Comparison of ENCODE assay signal across 8 mouse cellular contexts in the genomic region with DNA sequence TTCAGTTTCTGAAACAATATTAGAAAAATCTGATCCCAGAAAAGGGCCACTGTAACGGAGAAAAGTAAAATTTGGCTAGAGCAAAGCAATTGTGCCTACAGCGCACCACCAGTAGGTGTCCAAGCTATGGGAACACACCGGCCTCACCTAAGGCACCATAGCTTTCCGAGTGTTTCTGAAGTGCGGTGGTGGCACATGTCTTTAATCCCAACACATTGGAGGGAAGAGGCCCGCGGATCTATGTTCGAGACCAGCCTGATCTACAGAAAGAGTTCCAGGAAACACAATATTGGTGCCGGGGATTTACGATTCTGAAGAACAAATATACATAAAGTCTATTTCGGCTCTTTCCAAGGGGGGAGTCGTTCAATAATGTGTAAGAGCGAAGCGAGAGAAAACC. TPM values are rescaled to one million over a fixed set of nuclear protein-coding genes. Genes with fewer than 3 reads are reported as not detected.
DNase-seq lines count a peak whose midpoint lies in the region; ATAC-seq and TF ChIP-seq lines count a peak whose summit lies in the region.

No protein-coding gene starts in this region.

- H3K4me2 ChIP-seq in limb, embryonic 11.5 days (ENCODE audit: low read depth, severe bottlenecking): peak overlapping the region; percentile 58
- peak overlapping the region; percentile 57 for H3K4me2 ChIP-seq in midbrain, embryonic 11.5 days

- peak; percentile 17 for DNase-seq in left cerebral cortex, adult 11 months (ENCODE audit: low spot score)
- no peak for DNase-seq in left cerebral cortex, adult 8-10 months (ENCODE audit: low spot score in 2 of 2)
- DNase-seq in cerebellum, adult 8-10 months: peak; percentile 47
- peak; percentile 74 for DNase-seq in forelimb bud, embryonic 11.5 days (ENCODE audit: low read depth, low spot score)
- DNase-seq in hindlimb bud, embryonic 11.5 days (ENCODE audit: extremely low spot score, low read depth, low spot score): peak; percentile 35
- DNase-seq in limb, embryonic 11.5 days (ENCODE audit: low spot score): peak; percentile 74
- peak; percentile 93 for DNase-seq in midbrain, embryonic 11.5 days (ENCODE audit: low spot score, missing footprints)
- DNase-seq in spleen, adult 2 months (ENCODE audit: low read depth in 1 of 2, low spot score in 2 of 2): peak; percentile 48 to 62

- peak overlapping the region; percentile 56 for H3K9ac ChIP-seq in limb, embryonic 11.5 days (ENCODE audit: low read length)
- H3K9ac ChIP-seq in midbrain, embryonic 11.5 days (ENCODE audit: low read length): peak overlapping the region; percentile 86

- peak; percentile 53; the same call in 1 of the 2 replicates for ATAC-seq in limb, embryonic 11.5 days (ENCODE audit: insufficient number of reproducible peaks, low FRiP score, low TSS enrichment, low read depth)
- peak; percentile 47; the same call in 1 of the 2 replicates for ATAC-seq in midbrain, embryonic 11.5 days (ENCODE audit: low FRiP score)

- peak overlapping the region; percentile 53 for H3K27ac ChIP-seq in limb, embryonic 11.5 days (replicated peaks; ENCODE audit: low read depth, low read length)
- peak overlapping the region; percentile 67; the same call in 1 of the 2 replicates for H3K27ac ChIP-seq in midbrain, embryonic 11.5 days (ENCODE audit: low read depth, low read length)
- H3K27ac ChIP-seq in spleen, adult 2 months (ENCODE audit: insufficient read depth, low read length): peak overlapping the region; percentile 100

- WGBS in limb, embryonic 11.5 days: 2% methylated on average over 14 of the region's 14 CpGs
- 3% methylated on average over 14 of the region's 14 CpGs for WGBS in midbrain, embryonic 11.5 days
- WGBS in spleen, adult 2 months: 2% methylated on average over 14 of the region's 14 CpGs

- 0 out of 2 replicates have a peak, but pooled peaks cover 3% of the 10 kb centered on the region for H3K4me1 ChIP-seq in limb, embryonic 11.5 days (ENCODE audit: control insufficient read depth, insufficient read depth, low read length)
- H3K4me1 ChIP-seq in midbrain, embryonic 11.5 days (ENCODE audit: control insufficient read depth, insufficient read depth, low read length): peaks cover 3% of the 10 kb centered on the region; the same call in 1 of the 2 replicates
- no peaks in the 10 kb centered on the region for H3K4me1 ChIP-seq in spleen, adult 2 months (ENCODE audit: control insufficient read depth, insufficient read depth, insufficient read length)

- peak; percentile 34; the same call in 1 of the 2 replicates for TF ChIP-seq CTCF in spleen, adult 2 months (IDR thresholded peaks at IDR 0.05; ENCODE audit: extremely low read depth, insufficient read depth, insufficient read length, insufficient replicate concordance)

- TF ChIP-seq POLR2A in spleen, adult 2 months (IDR thresholded peaks at IDR 0.05; ENCODE audit: low read depth, low read length): no peak

- H3K27me3 ChIP-seq in limb, embryonic 11.5 days (ENCODE audit: control insufficient read depth, insufficient read depth, low read length): no peaks in the 10 kb centered on the region
- H3K27me3 ChIP-seq in midbrain, embryonic 11.5 days (ENCODE audit: control insufficient read depth, insufficient read depth, low read length): no peaks in the 10 kb centered on the region
- no peaks in the 10 kb centered on the region for H3K27me3 ChIP-seq in spleen, adult 2 months (ENCODE audit: control insufficient read depth, insufficient read depth, low read length)

- H3K36me3 ChIP-seq in limb, embryonic 11.5 days (ENCODE audit: control insufficient read depth, insufficient read depth, low read length): peaks cover 3% of the 10 kb centered on the region; the same call in 1 of the 2 replicates
- peaks cover 7% of the 10 kb centered on the region for H3K36me3 ChIP-seq in midbrain, embryonic 11.5 days (ENCODE audit: control insufficient read depth, insufficient read depth, low read length)
- peaks cover 2% of the 10 kb centered on the region for H3K36me3 ChIP-seq in spleen, adult 2 months (ENCODE audit: control insufficient read depth, insufficient read depth, low read length)

- no peaks in the 10 kb centered on the region for H3K9me3 ChIP-seq in limb, embryonic 11.5 days (ENCODE audit: control insufficient read depth, low read length)
- no peaks in the 10 kb centered on the region for H3K9me3 ChIP-seq in midbrain, embryonic 11.5 days (ENCODE audit: control insufficient read depth, low read length)

- H3K4me3 ChIP-seq in limb, embryonic 11.5 days (ENCODE audit: low read depth, low read length): peak overlapping the region; percentile 53
- peak overlapping the region; percentile 84 for H3K4me3 ChIP-seq in midbrain, embryonic 11.5 days (ENCODE audit: low read depth, low read length)
- peak overlapping the region; percentile 99 for H3K4me3 ChIP-seq in spleen, adult 2 months (ENCODE audit: extremely low read depth, insufficient read depth, insufficient read length)

RNA-seq across cellular contexts. Expression of gene C87436, which starts 0.5 kb away (rescaled TPM):
- total RNA-seq in left cerebral cortex, adult 8-10 months (2022): 10 to 100 TPM; 19.3 to 25.6 (median 22.3) TPM
- polyA plus RNA-seq in limb, embryonic 11.5 days (2014; fragmentation: Nextera tagmentation; extraction: Ambion mirVana): 23.7 and 24.8 TPM in 2 replicates
- polyA plus RNA-seq in midbrain, embryonic 11.5 days (2014; fragmentation: Nextera tagmentation; extraction: Ambion mirVana): 23.6 and 26.4 TPM in 2 replicates
- polyA plus RNA-seq in spleen, adult 2 months (2012; rRNA removed): 9.5 and 9.7 TPM in 2 replicates

RNA-seq across cellular contexts. Expression of gene Gm44790, which starts 11.3 kb away (rescaled TPM):
- total RNA-seq in left cerebral cortex, adult 8-10 months (2022): 1 to 10 TPM in 1 of 4 experiments, under 1 TPM in 1, not detected in 2; 0.84 to 3.2 TPM
- polyA plus RNA-seq in limb, embryonic 11.5 days (2014; fragmentation: Nextera tagmentation; extraction: Ambion mirVana): 0.95 TPM in 1 of 2 replicates, not detected in the other
- not detected in 2 replicates for polyA plus RNA-seq in midbrain, embryonic 11.5 days (2014; fragmentation: Nextera tagmentation; extraction: Ambion mirVana)
- 8.5 and 10.4 TPM in 2 replicates for polyA plus RNA-seq in spleen, adult 2 months (2012; rRNA removed)

RNA-seq across cellular contexts. Expression of gene Tia1, which starts 33.7 kb away (rescaled TPM):
- total RNA-seq in left cerebral cortex, adult 8-10 months (2022): 100 to 1,000 TPM in 2 of 4 experiments, 10 to 100 TPM in 2; 91.0 to 107 (median 99.9) TPM
- polyA plus RNA-seq in limb, embryonic 11.5 days (2014; fragmentation: Nextera tagmentation; extraction: Ambion mirVana): 246 and 268 TPM in 2 replicates
- 241 and 255 TPM in 2 replicates for polyA plus RNA-seq in midbrain, embryonic 11.5 days (2014; fragmentation: Nextera tagmentation; extraction: Ambion mirVana)
- polyA plus RNA-seq in spleen, adult 2 months (2012; rRNA removed): 15.4 and 15.9 TPM in 2 replicates

RNA-seq across cellular contexts. Expression of gene Pcyox1, which starts 40.8 kb away (rescaled TPM):
- 100 to 1,000 TPM; 115 to 118 (median 116) TPM for total RNA-seq in left cerebral cortex, adult 8-10 months (2022)
- 61.0 and 61.1 TPM in 2 replicates for polyA plus RNA-seq in limb, embryonic 11.5 days (2014; fragmentation: Nextera tagmentation; extraction: Ambion mirVana)
- polyA plus RNA-seq in midbrain, embryonic 11.5 days (2014; fragmentation: Nextera tagmentation; extraction: Ambion mirVana): 107 and 119 TPM in 2 replicates
- polyA plus RNA-seq in spleen, adult 2 months (2012; rRNA removed): 10.3 and 10.5 TPM in 2 replicates

Comparison
In these comparisons a context has a peak if more than half of its experiments do, and no peak if none do; other contexts are left out.
1. DNase-seq: peak in left cerebral cortex, adult 11 months (single experiment), cerebellum, adult 8-10 months (single experiment), forelimb bud, embryonic 11.5 days (single experiment), hindlimb bud, embryonic 11.5 days (single experiment), limb, embryonic 11.5 days (single experiment), midbrain, embryonic 11.5 days (single experiment) and spleen, adult 2 months (2 of 2); none in left cerebral cortex, adult 8-10 months (0 of 2).
2. RNA of gene Tia1, which starts 33.7 kb away (polyA plus RNA-seq): 246 to 268 TPM in limb, embryonic 11.5 days and 241 to 255 TPM in midbrain, embryonic 11.5 days; 15.4 to 15.9 TPM in spleen, adult 2 months; every median in the first group is over 10 times any median in the second.
3. Peak in every context shown above with its lines, with median percentiles within 50 percentile points of each other: H3K27ac ChIP-seq and H3K4me3 ChIP-seq.